Mouse (Mus musculus) embryonic facial prominence, embryonic 11.5 days (tissue): ENCODE data around the gene Klhl25. TPM values are rescaled to one million over a fixed set of nuclear protein-coding genes. Genes with fewer than 3 reads are reported as not detected.
"Not testable (repeated sequence)": the region's sequence is repeated elsewhere in the genome, so short reads cannot be mapped to it uniquely, and the experiment has no call there.

Experiments used
- ATAC-seq: fragments of 200-750 bp; cut with Nextera tagmentation; replicated peaks from 2 replicates; pipeline ENCODE4 v1.8.0; 2017; ENCODE audit warnings: low read depth; ENCODE audit not compliant: insufficient number of reproducible peaks, low FRiP score, low TSS enrichment
- DNase-seq: peaks from one replicate; pipeline ENCODE4 v3.0.0-alpha.2; 2015; ENCODE audit warnings: low spot score
- H3K27ac ChIP-seq: fragments of 300-500 bp; sonication (generic); replicated peaks from 2 replicates; pipeline ENCODE4 v1.5.1; 2014; ENCODE audit warnings: mild to moderate bottlenecking, low read depth, low read length, control low read depth
- H3K27me3 ChIP-seq: fragments of 300-500 bp; sonication (generic); 2 replicates; pipeline ENCODE4 v1.6.1; 2014; ENCODE audit warnings: mild to moderate bottlenecking, low read length, moderate library complexity, mixed read lengths; ENCODE audit not compliant: control insufficient read depth, insufficient read depth
- H3K36me3 ChIP-seq: fragments of 300-500 bp; sonication (generic); replicated peaks from 2 replicates; pipeline ENCODE4 v1.6.1; 2014; ENCODE audit warnings: low read depth, mild to moderate bottlenecking, low read length, moderate library complexity, mixed read lengths; ENCODE audit not compliant: control insufficient read depth, insufficient read depth
- H3K4me1 ChIP-seq: fragments of 300-500 bp; sonication (generic); 2 replicates; pipeline ENCODE4 v1.6.1; 2014; ENCODE audit warnings: low read length, mixed read lengths; ENCODE audit not compliant: control insufficient read depth, insufficient read depth
- H3K4me2 ChIP-seq: fragments of 300-500 bp; sonication (generic); 2 replicates; pipeline ENCODE4 v1.6.1; 2014; ENCODE audit warnings: low read depth, mild to moderate bottlenecking, control low read depth, low read length, moderate library complexity
- H3K4me3 ChIP-seq: fragments of 300-500 bp; sonication (generic); 2 replicates; pipeline ENCODE4 v1.5.1; 2014; ENCODE audit warnings: low read depth, low read length, control low read depth
- H3K9ac ChIP-seq: fragments of 300-500 bp; sonication (generic); replicated peaks from 2 replicates; pipeline ENCODE4 v1.6.1; 2014; ENCODE audit warnings: mild to moderate bottlenecking, control low read depth, low read length
- H3K9me3 ChIP-seq: fragments of 300-500 bp; sonication (generic); replicated peaks from 2 replicates; pipeline ENCODE4 v1.6.1; 2016; ENCODE audit warnings: mild to moderate bottlenecking, low read length, inconsistent platforms, mixed read lengths; ENCODE audit not compliant: control insufficient read depth
- WGBS: fragments of 180-500 bp; shearing (Covaris S2); extraction: QIAGEN DNeasy Blood & Tissue Kit; methylation state at CpG from one replicate; pipeline ENCODE4 v1.1.7; 2014; 5-methylcytosine and 5-hydroxymethylcytosine counted together
- polyA plus RNA-seq: library from polyadenylated mRNA; unstranded; fragments of >200 nt; fragmentation: Nextera tagmentation; extraction: Ambion mirVana; gene quantifications from 2 replicates; pipeline ENCODE4 v1.2.1, GENCODE M21; 2014

The Klhl25 gene
- polyA plus RNA-seq, 1 experiment from 2014 or later = 19.6 TPM

DNA sequence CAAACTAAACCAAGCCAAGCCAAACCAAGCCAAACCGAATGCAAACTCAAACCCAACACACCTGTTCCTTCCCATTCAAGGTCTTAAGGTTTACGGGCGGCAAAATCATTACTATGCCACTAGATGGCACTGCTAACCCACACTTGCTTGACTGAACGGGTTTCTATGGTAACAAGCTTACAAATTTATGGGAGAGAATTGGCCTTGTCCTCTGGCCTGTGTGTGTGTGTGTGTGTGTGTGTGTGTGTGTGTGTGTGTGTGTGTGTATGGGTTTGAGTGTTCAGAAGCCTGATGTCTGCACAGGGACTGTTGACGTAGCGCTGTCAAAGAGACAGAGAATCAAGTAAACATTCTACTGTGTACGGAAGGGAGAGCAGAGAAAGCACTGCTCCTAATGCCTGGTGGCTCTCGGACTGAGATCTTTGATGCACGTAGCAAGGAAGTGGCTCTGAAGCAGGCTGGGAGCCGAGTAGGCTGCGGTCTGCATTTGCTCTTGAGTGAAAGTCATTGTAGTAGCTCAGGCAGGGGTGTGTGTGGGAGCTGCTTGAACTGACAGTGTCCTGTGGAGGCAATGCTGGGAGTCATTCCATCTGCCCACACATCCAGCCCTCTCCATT, 62.0 kb downstream of the Klhl25 start:
- ATAC-seq (peak; percentile 41; the same call in 1 of the 2 replicates), DNase-seq (peak; percentile 88)
- H3K27ac ChIP-seq = no peak overlapping the region
- H3K27me3 ChIP-seq = no peaks in the 10 kb centered on the region
- WGBS = 14% methylated on average over 11 of the region's 11 CpGs
- H3K4me1 ChIP-seq = no peaks in the 10 kb centered on the region; the same call in 1 of the 2 replicates
- no peak overlapping the region for H3K4me2 ChIP-seq
- H3K36me3 ChIP-seq = no peaks in the 10 kb centered on the region
- no peak overlapping the region for H3K4me3 ChIP-seq
- no peaks in the 10 kb centered on the region for H3K9me3 ChIP-seq
- no peak overlapping the region for H3K9ac ChIP-seq

- 82% methylated on average over 8 of the region's 8 CpGs for WGBS
- Histone ChIP-seq H3K27ac (no peak overlapping the region), H3K4me3 (no peak overlapping the region), H3K27me3 (no peaks in the 10 kb centered on the region), H3K4me1 (no peaks in the 10 kb centered on the region; the same call in 1 of the 2 replicates), H3K4me2 (no peak overlapping the region), H3K9ac (no peak overlapping the region), H3K36me3 (no peaks in the 10 kb centered on the region), H3K9me3 (no peaks in the 10 kb centered on the region)
- no peak for ATAC-seq
- no peak for DNase-seq
Measured at GRCm38 (mm10) chr7:75910652-75911035, 62.5 kb downstream of the Klhl25 start.

DNA sequence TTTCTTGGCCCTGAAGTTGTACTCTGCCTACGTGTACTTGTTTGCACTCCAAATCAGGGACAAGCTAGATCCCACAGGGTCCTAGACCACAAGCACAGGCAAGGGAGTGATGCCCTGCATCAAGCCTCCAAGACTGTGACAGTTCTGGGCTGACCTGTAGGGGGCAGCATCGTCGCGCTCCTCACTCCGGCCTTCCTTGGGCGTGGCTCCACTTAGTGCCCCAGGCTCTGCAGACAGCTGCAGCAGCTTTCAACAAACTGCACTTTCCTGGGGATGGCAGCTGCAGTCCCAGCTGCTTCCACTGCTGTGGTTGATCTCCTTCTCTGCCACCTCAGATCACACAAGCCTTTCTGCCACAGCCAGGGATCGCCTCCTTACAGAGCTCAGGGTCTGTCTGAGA, 65.8 kb downstream of the Klhl25 start:
- no peaks in the 10 kb centered on the region for H3K36me3 ChIP-seq
- H3K4me3 ChIP-seq = no peak overlapping the region
- WGBS = 1% methylated on average over 7 of the region's 7 CpGs
- H3K9me3 ChIP-seq = no peaks in the 10 kb centered on the region
- H3K4me1 ChIP-seq = no peaks in the 10 kb centered on the region; the same call in 1 of the 2 replicates
- DNase-seq = peak; percentile 88
- H3K4me2 ChIP-seq = no peak overlapping the region
- H3K27ac ChIP-seq = no peak overlapping the region
- ATAC-seq = peak; percentile 90
- H3K27me3 ChIP-seq = no peaks in the 10 kb centered on the region
- no peak overlapping the region for H3K9ac ChIP-seq

DNA sequence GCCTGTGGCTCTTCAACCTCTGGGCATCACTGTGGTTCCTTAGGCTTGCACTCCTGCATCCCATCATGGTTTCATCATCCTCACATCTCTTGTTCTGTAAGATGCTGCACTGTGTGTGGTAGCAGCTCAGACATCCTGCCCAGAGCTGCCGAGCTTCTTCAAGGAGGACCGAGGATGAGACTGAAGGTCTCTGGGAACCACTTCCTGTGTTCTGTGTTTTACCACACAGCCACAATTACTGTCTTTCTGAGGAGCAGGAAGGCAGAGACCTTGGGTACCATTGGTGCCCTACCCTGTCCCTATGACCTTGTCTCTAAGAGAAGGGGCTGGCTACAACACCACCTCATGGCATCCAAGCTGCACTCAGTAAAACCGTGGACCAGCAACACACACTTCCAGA, 67.4 kb downstream of the Klhl25 start:
- 76% methylated on average over 3 of the region's 3 CpGs for WGBS
- not testable (repeated sequence) for DNase-seq, H3K4me1 ChIP-seq, H3K4me2 ChIP-seq, ATAC-seq, H3K4me3 ChIP-seq, H3K36me3 ChIP-seq, H3K9me3 ChIP-seq, H3K27ac ChIP-seq, H3K9ac ChIP-seq, H3K27me3 ChIP-seq

GRCm38 (mm10) chr7:75917662-75918061, 69.6 kb downstream of the Klhl25 start:
- 71% methylated on average over 4 of the region's 4 CpGs for WGBS
- no peak for ATAC-seq
- no peak overlapping the region for H3K27ac ChIP-seq
- no peak for DNase-seq
- no peak overlapping the region for H3K4me3 ChIP-seq
- H3K36me3 ChIP-seq = no peaks in the 10 kb centered on the region
- H3K9ac ChIP-seq = no peak overlapping the region
- no peak overlapping the region for H3K4me2 ChIP-seq
- H3K27me3 ChIP-seq = no peaks in the 10 kb centered on the region
- no peaks in the 10 kb centered on the region for H3K9me3 ChIP-seq
- H3K4me1 ChIP-seq = no peaks in the 10 kb centered on the region

GRCm38 (mm10) chr7:75919745-75920144, 71.6 kb downstream of the Klhl25 start:
- H3K9me3 ChIP-seq, H3K27me3 ChIP-seq, H3K4me2 ChIP-seq, H3K36me3 ChIP-seq, H3K4me3 ChIP-seq, H3K4me1 ChIP-seq, DNase-seq, H3K27ac ChIP-seq, H3K9ac ChIP-seq, ATAC-seq: not testable (repeated sequence)
- WGBS = 50% methylated on average over 3 of the region's 3 CpGs
